Mouse (Mus musculus) monocyte, adult 5-6 weeks (primary cell): ENCODE results near the gene Ccdc89. TPM values are rescaled to one million over a fixed set of nuclear protein-coding genes. Genes with fewer than 3 reads are reported as not detected.

ENCODE experiments used
- ATAC-seq: fragments of 153-309, 156-312 bp; replicated peaks from 2 replicates; pipeline ENCODE4 v1.8.0; 2017; ENCODE audit warnings: mild to moderate bottlenecking; ENCODE audit not compliant: low TSS enrichment, insufficient number of reproducible peaks, severe bottlenecking, poor library complexity, low FRiP score
- total RNA-seq: library from RNA; stranded (forward); fragments of 200-1000, 200-491, 200-594 nt; gene quantifications from 3 replicates; pipeline ENCODE4 v1.2.3, GENCODE M21; 2017

Gene Ccdc89
- total RNA-seq, result 0.53 to 0.78 TPM in 2 of 3 replicates, not detected in the other

DNA sequence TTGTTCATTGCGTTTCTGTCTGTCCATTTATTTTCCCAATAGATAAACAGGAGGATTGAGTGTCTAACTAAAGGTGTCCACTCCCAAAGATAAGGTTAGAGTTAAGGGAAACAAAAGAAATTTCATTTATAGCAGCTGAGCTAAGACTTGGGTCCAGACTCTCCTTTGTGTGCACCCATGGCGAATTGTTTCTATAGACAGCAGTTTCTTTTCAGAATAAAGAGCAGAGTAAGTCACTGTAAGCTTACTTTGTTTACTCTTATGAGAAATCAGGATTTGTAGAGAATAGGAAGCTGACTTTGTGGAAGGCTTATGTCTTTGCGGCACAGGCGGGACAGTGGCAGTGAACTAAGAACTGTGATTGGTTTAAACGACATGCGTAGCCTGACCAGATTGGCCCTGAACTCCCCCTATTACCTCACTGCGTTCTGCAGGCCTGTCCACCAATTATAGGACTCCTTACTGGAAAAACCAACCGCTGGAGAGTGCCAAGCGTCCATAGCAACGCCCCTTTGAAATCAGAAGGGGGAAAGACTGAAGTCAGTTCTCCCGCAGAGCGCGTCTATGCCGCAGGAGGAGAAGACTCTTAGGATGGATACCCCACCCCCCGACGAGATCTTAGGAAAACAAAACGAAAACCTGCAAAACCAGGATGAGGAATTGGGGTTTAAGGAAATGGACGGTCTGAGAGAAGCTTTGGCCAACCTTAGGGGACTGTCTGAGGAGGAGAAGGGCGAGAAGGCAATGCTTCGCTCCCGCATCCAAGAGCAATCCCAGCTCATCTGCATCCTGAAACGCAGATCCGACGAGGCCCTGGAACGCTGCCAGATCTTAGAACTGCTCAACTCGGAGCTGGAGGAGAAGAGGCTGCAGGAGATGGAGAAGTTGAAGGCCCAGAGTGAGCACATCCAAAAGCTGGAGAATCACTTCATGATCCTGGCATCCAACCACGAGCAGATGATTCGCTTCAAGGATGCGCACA is at the start of gene Ccdc89:
Ccdc89 (plus strand) TSS at position 558 of the 982 bp plus-strand sequence.
- ATAC-seq, result peak; percentile 90

DNA sequence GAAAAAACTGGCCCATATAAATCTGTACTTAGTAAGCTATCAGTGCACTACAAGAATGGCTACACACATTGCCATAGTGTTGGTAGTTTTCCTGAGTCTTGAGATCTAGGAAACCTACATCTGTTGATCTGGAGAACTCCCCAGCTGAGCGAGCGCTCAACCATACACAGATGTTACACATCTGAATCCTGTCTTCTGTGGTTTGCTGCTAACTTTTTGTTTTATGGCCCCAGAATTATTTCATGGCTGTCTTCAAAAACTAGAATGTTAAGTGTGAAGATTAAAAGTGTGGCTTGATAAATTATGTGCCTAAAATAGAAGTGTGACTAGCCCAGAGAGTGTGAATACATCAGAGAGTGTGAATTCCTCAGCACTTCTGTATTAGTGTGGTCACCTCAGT is 42.0 kb upstream of the Ccdc89 start:
- no peak for ATAC-seq

DNA sequence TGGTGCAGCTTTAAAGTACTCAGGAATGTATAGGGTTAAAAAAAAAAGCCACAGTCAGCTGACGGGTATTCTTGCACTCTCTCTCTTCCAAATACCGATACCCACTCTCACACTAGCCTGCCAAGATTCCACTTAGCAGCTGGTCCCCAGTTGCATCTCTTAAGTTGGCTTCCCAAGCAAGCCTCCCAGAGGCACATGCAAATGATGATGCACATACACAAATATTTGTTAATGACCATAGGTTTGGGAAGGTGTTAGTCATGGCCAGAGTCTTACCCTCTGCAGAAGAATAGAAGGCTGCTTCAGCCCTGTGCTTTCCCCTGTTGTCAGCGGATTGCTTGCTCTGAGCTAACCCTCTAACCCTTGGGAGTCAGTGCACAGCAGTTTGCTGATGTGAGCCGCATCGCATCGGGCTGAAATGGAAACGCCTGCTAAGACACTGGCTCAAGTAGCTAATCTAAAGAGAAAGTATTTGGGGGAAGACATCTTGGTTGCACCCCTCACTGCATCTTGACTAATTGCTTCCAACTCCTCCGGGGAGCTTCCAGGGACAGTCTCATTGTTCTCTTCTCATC is 39.4 kb upstream of the Ccdc89 start:
- ATAC-seq, result no peak

DNA sequence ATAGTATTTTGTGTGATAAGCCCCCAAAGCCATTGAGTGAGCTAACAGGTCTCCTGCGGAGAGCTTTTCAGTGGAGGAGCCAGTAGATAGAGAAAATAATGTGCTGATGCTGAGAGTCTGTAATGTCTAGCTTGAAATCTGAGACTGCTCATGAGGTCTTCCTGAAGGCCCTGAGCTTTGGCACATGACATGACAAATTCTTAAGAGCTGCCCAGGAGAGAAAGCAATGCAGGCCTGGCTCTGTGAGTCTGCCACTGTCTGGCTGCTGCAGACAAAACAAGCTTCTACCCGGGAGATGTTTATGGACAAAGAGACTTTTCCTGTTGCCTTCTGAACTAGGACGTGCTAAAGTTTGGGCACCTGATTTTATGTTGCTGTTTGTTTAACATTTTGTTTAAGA is 36.6 kb upstream of the Ccdc89 start:
- ATAC-seq, result no peak

DNA sequence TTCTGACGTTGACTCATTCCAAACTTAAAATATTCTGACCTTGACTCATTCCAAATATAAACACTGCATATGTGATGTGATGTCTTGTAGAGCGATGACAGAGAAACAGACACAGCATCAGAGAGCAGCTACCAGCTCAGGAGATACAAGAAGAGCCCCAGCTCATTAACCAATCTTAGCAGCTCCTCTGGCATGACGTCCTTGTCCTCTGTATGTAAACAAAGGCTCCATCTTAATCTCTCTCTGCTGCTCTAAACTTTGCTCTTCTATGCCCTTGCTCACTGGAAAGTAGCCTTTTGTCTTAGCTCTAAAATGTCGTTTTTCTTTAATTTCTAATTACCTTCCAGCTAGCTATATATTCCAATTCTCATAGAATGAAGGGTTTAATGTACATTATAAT is 31.3 kb upstream of the Ccdc89 start:
- ATAC-seq, result no peak

DNA sequence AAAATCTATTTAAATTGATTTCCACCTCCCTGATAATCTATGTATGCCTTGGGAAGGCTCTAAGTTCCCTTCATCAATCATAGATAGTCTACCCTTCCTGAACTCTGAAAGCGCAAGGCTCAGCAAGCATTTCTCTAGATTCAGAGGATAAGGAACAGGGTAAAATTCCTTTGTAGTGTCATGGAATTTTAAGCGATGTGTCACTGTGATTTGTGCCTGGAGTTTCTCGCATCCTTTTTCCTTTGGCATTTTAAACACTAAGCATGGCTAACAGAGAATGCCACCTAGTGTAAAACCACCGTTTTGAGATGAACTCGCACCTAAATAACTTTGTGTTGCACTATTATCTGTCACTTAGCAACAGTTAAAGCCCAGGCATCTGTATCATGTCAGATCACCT is 30.4 kb upstream of the Ccdc89 start:
- ATAC-seq, result no peak

DNA sequence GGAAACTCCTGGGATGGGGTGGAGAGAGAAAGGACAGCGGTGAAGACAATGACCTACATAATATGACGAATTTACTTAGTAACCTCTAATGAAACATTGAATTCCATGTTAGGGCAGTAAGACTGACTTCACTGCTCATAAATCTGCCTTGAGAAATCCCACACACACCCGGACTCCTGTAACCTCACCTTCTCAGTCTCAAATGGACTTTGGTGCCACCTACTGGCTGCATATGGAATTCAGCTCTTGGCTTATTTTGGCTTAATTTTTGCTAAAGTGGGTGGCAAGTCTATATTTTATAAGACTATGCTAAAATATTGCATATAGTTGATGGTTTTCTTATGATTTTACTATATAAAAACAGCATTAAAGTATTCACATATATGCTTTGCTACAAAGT is 16.4 kb upstream of the Ccdc89 start:
- peak; percentile 66; the same call in 1 of the 2 replicates for ATAC-seq

DNA sequence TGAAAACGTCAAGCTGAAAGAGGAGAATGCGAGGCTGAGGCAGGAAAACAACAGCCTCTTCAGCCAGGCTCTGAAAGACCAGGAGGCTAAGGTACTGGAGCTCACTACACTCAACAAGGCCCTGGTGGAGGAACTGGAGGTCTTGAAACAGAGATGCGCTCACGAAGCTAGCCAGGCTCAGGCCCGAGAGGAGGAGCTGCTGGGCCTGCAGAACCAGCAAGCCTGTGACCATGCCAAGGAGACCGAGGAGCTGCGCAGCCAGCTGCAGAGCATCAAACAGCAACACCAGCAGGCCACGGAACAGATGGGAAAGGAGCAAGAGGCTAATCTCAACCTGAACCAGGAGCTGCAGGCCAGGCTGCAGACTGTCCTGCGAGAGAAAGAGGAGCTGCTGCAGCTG is 629 bp downstream of the Ccdc89 start:
- no peak for ATAC-seq

DNA sequence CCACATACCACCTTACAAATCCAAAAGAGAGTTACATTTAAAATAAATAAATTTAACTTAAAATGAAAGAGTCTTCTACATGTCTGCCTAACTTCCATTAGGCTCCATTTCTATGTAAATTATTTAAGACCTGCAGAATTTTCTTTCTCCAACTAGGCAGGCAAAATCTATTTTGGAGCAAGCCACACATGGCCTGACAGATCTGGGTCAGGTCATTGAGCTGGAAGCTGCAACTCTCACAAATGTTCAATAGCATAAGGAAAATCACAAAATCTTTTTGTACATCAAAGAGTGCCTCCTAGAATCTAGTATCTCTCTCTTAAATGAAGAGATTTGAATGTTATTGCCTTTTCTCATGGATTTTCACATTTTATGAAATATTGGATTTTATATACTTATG is 5.8 kb downstream of the Ccdc89 start:
- ATAC-seq, result no peak

DNA sequence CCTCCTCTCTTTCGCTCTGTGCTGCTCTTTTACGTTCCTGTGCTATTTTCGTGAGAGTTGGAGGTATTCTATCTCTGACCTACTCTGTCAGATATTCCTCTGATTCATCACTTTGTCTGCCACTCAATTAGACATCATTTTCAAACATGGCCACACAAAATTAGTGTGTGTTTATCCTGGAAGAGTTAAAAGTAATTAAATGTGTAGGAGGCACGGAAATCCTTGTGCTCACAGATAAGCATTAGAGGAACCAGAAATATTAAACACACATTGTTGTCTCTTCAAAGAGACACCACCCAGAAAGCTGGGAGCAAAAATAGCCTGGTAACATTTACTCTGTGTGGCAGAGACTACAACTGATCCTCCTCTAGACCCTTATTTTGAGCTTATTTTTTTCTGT is 13.7 kb downstream of the Ccdc89 start:
- no peak for ATAC-seq

DNA sequence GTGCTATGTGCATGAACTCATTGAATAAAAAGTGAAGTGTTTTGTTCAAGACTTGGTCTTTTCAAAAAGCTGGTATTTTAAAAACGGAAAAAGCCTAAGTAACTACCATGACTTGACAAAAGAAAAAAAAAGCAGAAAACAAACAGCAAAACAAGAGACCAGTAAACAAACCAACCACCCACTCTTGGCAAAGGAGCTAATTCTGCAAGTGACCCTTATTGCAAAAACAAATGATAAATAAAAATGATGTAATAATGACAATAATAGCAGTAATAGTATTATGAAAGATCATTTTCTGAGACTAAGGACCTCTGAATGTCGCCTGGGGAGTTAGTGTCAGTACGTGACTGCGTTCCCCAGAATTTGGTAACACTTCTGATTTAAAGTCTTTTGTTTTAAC is 15.7 kb downstream of the Ccdc89 start:
- no peak for ATAC-seq

DNA sequence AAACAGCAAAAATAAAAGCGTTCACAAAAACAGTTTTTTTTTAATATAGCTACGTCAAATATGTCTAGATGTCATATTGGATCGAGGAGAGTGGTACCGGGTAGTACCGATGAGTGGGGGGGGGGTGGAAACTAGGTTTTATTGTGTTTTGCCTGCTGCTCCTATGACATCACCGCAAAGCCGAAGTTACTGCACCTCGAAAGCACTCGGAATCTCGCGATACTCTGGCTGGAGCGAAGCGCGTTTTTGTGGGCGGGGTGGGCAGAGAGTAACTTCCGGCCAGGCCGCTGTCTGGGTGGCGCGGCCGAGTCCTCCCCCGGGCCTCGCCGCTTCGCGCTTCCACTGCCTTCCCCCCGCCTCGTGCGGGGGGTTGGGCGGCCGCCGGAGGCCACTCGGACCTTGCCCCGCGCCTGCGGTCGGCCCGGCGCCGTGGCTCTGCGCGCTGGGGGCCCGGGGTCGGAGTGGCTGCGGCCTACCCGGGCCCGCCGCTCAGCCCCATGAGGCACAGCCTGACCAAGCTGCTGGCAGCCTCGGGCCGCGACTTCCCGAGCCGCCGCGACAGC is 16.2 kb downstream of the Ccdc89 start, which contains the start of gene Crebzf:
Crebzf (plus strand) TSS at position 212 of the 563 bp plus-strand sequence.
- ATAC-seq, result peak; percentile 94

DNA sequence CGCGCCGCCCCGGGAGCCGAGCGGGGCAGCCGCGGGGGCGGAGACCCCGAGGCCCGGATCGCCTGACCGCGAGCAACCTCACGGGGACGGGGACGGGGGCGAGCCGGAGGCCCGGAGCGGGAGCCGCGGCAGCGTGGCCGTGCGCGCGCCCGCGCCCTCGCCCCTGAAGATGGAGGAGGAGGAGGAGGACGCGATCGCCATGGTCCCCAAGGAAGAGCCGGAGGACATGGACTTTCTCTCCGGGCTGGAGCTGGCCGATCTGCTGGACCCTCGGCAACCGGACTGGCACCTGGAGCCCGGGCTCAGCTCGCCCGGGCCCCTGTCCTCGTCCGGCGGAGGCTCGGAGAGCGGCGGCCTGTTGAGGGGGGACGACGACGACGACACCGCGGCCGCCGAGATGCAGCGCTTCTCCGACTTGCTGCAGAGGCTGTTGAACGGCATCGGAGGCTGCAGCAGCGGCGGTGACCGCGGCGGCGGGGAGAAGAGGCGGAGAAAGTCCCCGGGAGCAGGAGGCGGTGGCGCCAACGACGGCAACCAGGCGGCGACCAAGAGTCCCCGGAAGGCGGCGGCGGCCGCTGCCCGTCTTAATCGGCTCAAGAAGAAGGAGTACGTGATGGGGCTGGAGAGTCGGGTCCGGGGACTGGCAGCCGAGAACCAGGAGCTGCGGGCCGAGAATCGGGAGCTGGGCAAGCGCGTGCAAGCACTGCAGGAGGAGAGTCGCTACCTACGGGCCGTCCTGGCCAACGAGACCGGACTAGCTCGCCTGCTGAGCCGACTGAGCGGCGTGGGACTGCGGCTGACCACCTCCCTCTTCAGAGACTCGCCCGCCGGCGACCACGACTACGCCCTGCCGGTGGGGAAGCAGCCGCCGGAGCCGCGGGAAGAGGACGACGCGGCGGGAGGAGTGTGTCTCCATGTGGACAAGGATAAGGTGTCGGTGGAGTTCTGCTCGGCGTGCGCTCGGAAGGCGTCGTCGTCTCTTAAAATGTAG is 17.0 kb downstream of the Ccdc89 start:
- ATAC-seq, result peak; percentile 55

DNA sequence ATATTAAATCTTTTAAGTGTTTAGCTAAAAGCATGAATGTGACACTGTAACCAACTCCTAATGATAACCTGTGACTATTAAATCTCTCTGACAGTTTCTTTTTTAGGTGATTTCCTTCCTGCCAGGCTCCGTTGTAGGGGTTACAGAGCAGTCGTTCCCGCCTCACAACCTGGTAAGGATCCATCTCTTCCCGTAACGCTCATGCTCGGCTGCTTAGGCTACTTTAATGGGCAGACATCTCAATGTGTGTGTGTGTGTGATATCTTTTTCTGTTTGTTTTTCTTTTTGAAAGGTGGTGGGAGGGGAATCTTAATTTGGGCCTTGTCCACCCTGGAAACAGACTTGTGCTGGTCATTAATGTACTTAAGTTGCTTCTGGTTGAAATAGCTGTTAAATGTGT is 17.8 kb downstream of the Ccdc89 start:
- no peak for ATAC-seq

DNA sequence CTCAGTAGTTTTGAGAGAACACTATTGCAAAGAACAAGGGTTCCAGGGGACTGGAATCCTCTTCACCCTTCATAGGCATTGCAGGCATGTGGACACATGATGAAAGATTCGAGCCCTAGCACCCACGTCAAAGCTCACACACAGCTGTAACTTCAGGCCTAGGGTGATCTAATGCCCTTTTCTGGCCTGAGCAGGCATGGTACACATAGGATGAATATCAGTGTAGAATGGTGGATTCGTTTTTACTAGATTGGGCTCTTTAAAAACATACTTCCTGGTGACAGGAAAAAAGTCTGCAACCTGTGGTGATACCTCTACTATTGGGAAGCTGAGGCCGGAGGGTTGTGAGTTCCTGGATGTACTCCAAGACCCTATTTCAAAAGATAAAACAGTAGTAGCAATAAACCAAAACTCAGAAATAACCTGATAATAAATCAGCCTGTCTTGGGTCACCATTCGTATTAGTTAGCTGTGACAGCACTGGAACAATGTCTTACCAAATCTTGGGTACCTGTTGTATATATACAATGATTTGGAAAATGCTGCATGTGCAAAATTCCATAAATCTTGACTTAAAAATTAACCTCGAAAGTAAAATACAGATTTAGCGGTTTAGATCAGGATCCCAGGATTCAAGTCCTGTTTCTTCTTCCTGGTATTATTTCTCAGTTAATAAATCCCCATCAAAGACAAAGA is 29.9 kb downstream of the Ccdc89 start:
- ATAC-seq, result no peak

DNA sequence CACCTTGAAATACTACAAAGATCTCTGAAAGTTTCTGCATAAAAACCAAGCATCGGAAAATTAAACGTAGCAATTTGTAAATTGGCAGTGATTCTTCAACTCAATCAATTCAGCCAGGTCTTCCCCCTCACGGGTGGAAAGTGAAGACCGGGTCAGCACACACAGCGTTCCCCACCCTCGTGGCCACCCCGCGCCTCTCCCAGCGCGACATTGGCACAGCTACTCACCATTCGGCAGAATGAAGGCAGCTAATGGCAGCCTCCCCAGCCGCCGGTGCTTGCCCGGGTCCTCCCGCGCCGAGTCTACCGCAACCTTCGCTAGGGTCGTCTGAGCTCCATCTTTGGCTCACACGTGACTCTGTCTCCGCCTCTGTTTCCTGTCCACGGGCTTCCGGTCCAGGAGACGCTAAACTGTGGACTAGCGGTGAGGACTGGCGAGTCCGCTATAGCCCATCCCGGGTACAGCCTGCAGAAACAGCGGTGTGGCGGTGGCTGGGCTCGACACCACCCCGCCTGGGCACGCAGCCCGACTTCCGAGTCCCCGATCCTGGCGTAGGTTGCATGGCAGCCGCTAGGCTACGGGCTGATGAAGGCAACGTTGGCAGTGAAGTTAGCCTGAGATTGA is 30.6 kb downstream of the Ccdc89 start, which contains the start of gene Tmem126a:
Tmem126a (minus strand) TSS at position 385 of the 624 bp plus-strand sequence.
- peak; percentile 97 for ATAC-seq

DNA sequence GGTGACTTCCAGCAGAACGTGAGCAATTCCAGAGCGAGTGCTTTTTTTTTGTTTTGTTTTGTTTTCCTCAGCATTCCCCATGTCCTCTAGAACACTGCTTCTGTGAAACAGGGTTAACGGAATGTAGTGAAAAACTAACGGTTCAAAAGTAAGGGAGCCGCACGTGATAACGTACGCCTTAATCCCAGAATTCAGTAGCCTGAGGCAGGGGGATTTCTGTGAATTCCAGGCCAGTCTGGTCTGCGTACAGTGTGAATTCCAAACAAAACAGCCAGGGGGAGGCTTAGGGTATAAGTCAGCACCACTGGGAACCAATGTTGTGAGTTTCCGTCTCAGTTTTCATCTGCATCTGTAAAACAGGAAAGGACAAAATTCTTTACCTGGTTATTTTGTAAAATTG is 31.1 kb downstream of the Ccdc89 start:
- no peak for ATAC-seq
